Mouse (Mus musculus) bone marrow, adult 2 months (tissue): ENCODE results near the gene Gm45062.

Experiments used
- CTCF ChIP-seq: fragments of 200-500 bp; IDR thresholded peaks from 2 replicates; pipeline ENCODE4 v1.5.1; 2011; ENCODE audit warnings: low read length, control low read depth; ENCODE audit not compliant: control insufficient read depth, insufficient read depth
- POLR2A ChIP-seq: fragments of 200-500 bp; IDR thresholded peaks from 2 replicates; pipeline ENCODE4 v1.6.1; 2011; ENCODE audit warnings: low read depth, mild to moderate bottlenecking, control low read depth, low read length, borderline replicate concordance; ENCODE audit not compliant: control insufficient read depth

DNA sequence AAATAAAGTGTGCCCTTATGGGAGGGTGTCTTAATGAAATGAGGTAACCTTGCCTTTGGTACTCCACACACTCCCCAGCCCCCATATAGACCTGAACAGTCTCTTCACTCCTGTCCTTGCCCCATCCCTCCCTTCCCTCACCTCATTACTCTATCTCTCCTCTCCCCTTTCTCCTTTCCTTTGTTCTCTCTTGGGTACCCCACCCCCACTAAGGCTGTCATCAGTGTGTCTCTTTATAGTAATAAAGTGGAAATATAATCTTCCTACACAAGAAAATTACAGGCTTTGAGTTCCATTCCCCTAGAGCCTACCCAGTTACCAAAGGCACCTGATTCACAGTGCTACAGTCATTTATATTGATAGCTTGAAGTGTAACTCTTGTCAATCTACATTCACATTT, 134.8 kb downstream of the Gm45062 start:
- TF ChIP-seq CTCF = no peak
- TF ChIP-seq POLR2A = no peak
